Mouse (Mus musculus): Measurements from ENCODE around the gene Rdm1.
"Not testable (repeated sequence)": the region's sequence is repeated elsewhere in the genome, so short reads cannot be mapped to it uniquely, and the experiment has no call there.

Rdm1 gene

GRCm38 (mm10) chr11:101616948-101617767 lies 9.8 kb upstream of the Rdm1 start:
- no peak for DNase-seq

- DNase-seq, result no peak
These were observed 9.1 kb upstream of the Rdm1 start for GRCm38 (mm10) chr11:101617849-101618248.

GRCm38 (mm10) chr11:101618596-101618995 lies 8.4 kb upstream of the Rdm1 start:
- DNase-seq, result no peak

- not testable (repeated sequence) for DNase-seq
These were observed 6.9 kb upstream of the Rdm1 start for GRCm38 (mm10) chr11:101620022-101620655.

- DNase-seq, result no peak
These were observed 373 bp upstream of the Rdm1 start for GRCm38 (mm10) chr11:101626649-101626994.

GRCm38 (mm10) chr11:101627857-101628559 lies 1.0 kb downstream of the Rdm1 start:
- DNase-seq, result peak; percentile 75 to 82

GRCm38 (mm10) chr11:101628733-101629417 lies 1.9 kb downstream of the Rdm1 start:
- not testable (repeated sequence) for DNase-seq

GRCm38 (mm10) chr11:101635660-101636059 lies 8.7 kb downstream of the Rdm1 start:
- DNase-seq, result no peak

GRCm38 (mm10) chr11:101639761-101640160 lies 12.8 kb downstream of the Rdm1 start:
- DNase-seq, result no peak

GRCm38 (mm10) chr11:101640857-101641709 lies 14.1 kb downstream of the Rdm1 start:
- peak; percentile 67 to 74 for DNase-seq

- peak in 1 of 2 experiments; percentile 7 for DNase-seq
These were observed 15.0 kb downstream of the Rdm1 start for GRCm38 (mm10) chr11:101641710-101642642.

GRCm38 (mm10) chr11:101642931-101643330 lies 15.9 kb downstream of the Rdm1 start:
- no peak for DNase-seq

GRCm38 (mm10) chr11:101644591-101644990 lies 17.6 kb downstream of the Rdm1 start:
- DNase-seq, result no peak

GRCm38 (mm10) chr11:101645043-101645410 lies 18.0 kb downstream of the Rdm1 start:
- not testable (repeated sequence) for DNase-seq

- DNase-seq, result peak; percentile 44 to 59
These were observed 18.7 kb downstream of the Rdm1 start for GRCm38 (mm10) chr11:101645411-101646282.

GRCm38 (mm10) chr11:101646283-101646794 lies 19.3 kb downstream of the Rdm1 start:
- not testable (repeated sequence) for DNase-seq

GRCm38 (mm10) chr11:101647093-101647492 lies 20.1 kb downstream of the Rdm1 start:
- not testable (repeated sequence) for DNase-seq

- no peak for DNase-seq
These were observed 29.4 kb downstream of the Rdm1 start for GRCm38 (mm10) chr11:101656356-101656755.

- DNase-seq, result no peak
These were observed 30.5 kb downstream of the Rdm1 start for GRCm38 (mm10) chr11:101657528-101657885.
